Mouse (Mus musculus) midbrain, embryonic 12.5 days (tissue): ENCODE data around the gene Secisbp2. TPM values are rescaled to one million over a fixed set of nuclear protein-coding genes. Genes with fewer than 3 reads are reported as not detected.
"Not testable (repeated sequence)": the region's sequence is repeated elsewhere in the genome, so short reads cannot be mapped to it uniquely, and the experiment has no call there.

ENCODE experiments used
- ATAC-seq: fragments of 200-750 bp; cut with Nextera tagmentation; 2 replicates; pipeline ENCODE4 v1.8.0; 2017; ENCODE audit warnings: low read depth, moderate TSS enrichment, moderate library complexity; ENCODE audit not compliant: low FRiP score
- H3K27ac ChIP-seq: fragments of 300-500 bp; sonication (generic); replicated peaks from 2 replicates; pipeline ENCODE4 v1.5.1; 2016; ENCODE audit warnings: mild to moderate bottlenecking
- H3K27me3 ChIP-seq: fragments of 300-500 bp; sonication (generic); 2 replicates; pipeline ENCODE4 v1.6.1; 2016; ENCODE audit warnings: mild to moderate bottlenecking
- H3K36me3 ChIP-seq: fragments of 300-500 bp; sonication (generic); 2 replicates; pipeline ENCODE4 v1.6.1; 2016
- H3K4me1 ChIP-seq: fragments of 300-500 bp; sonication (generic); 2 replicates; pipeline ENCODE4 v1.6.1; 2016
- H3K4me2 ChIP-seq: fragments of 300-500 bp; sonication (generic); replicated peaks from 2 replicates; pipeline ENCODE4 v1.6.1; 2016; ENCODE audit warnings: mild to moderate bottlenecking, moderate library complexity
- H3K4me3 ChIP-seq: fragments of 300-500 bp; sonication (generic); 2 replicates; pipeline ENCODE4 v1.5.1; 2016; ENCODE audit warnings: mild to moderate bottlenecking
- H3K9ac ChIP-seq: fragments of 300-500 bp; sonication (generic); replicated peaks from 2 replicates; pipeline ENCODE4 v1.6.1; 2016; ENCODE audit warnings: mild to moderate bottlenecking, moderate library complexity
- H3K9me3 ChIP-seq: fragments of 300-500 bp; sonication (generic); 2 replicates; pipeline ENCODE4 v1.6.1; 2016; ENCODE audit warnings: mild to moderate bottlenecking
- WGBS: fragments of 180-500 bp; shearing (Covaris S2); methylation state at CpG from one replicate; pipeline ENCODE4 v1.1.7; 2016; 5-methylcytosine and 5-hydroxymethylcytosine counted together
- polyA plus RNA-seq: library from polyadenylated mRNA; unstranded; fragments of >200 nt; fragmentation: Nextera tagmentation; extraction: Ambion mirVana; gene quantifications from 2 replicates; pipeline ENCODE4 v1.2.1, GENCODE M21; 2016

Gene Secisbp2
- polyA plus RNA-seq, 1 experiment from 2014 or later: 39.3 TPM

DNA sequence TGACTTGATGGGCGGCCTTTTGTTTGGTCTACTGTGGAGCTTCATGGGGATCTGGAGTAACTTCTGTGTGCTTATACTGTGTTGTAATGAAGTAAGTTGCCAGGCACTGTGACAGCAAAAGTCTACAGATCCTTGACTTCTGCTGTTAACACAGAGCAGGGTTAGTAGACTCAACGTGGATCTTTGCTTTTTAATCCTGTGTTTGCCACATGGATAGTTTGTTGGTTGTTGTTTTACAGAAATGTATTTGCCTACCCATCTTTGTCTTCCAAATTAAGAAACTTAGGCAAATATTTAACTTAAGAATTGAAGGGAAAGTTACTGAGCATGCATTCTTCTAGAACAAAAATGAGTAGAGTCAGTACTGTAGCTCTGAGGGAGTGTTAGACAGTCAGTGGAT lies 12.1 kb downstream of the Secisbp2 start:
- no peak for ATAC-seq
- H3K36me3 ChIP-seq: peaks cover 92% of the 10 kb centered on the region
- no peak overlapping the region for H3K4me3 ChIP-seq
- no peak overlapping the region for H3K4me2 ChIP-seq
- H3K4me1 ChIP-seq: no peaks in the 10 kb centered on the region
- H3K9ac ChIP-seq: no peak overlapping the region
- no peaks in the 10 kb centered on the region for H3K27me3 ChIP-seq
- no peaks in the 10 kb centered on the region for H3K9me3 ChIP-seq
- WGBS: 93% methylated on average over 2 of the region's 2 CpGs
- H3K27ac ChIP-seq: no peak overlapping the region

DNA sequence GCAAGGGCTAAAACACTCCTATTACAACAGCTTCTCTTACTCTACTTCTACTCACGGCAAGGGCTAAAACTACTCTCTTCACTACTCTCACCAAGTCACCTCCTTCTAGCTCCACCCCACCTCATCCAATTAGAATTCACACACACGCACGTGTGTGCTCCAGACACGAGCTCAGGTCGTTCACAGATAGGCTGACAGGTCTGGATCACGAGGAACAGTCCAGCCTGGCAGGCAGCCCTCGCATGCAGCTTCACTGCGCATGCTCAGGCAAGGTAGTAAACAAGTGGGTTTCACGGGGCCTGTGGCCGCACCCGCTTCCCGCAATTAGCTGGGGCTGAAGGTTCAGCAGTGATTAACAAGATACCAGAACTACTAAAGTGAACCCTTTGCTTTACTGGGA lies 16.7 kb downstream of the Secisbp2 start:
- not testable (repeated sequence) for H3K27ac ChIP-seq, H3K4me3 ChIP-seq, ATAC-seq, H3K9me3 ChIP-seq, H3K27me3 ChIP-seq, H3K9ac ChIP-seq, H3K4me1 ChIP-seq, H3K4me2 ChIP-seq
- WGBS: 92% methylated on average over 12 of the region's 12 CpGs
- H3K36me3 ChIP-seq: peaks cover 84% of the 10 kb centered on the region

DNA sequence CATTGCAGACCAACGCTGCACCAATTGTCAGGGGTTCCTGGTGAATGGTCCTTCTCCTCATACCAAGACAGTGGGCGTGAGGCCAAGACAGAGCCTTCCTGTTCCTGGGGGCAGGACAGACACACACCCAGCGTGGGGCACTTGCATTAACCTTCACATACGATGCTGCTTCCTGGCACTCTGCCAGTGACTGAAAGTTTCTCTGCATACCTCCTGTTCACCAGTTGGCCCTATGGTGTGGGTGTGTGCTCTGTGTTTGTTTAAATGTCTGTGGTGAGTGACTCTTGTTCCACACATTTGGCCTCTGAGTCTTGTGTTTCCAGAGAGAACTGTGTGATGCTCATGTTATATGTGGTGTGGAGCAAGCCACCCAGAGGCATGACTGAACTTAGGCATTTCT lies 25.1 kb downstream of the Secisbp2 start:
- H3K4me1 ChIP-seq: no peaks in the 10 kb centered on the region
- H3K27me3 ChIP-seq: no peaks in the 10 kb centered on the region
- WGBS: 89% methylated on average over 4 of the region's 4 CpGs
- H3K36me3 ChIP-seq: peaks cover 91% of the 10 kb centered on the region
- ATAC-seq: no peak
- no peak overlapping the region for H3K4me3 ChIP-seq
- H3K9ac ChIP-seq: no peak overlapping the region
- no peak overlapping the region for H3K4me2 ChIP-seq
- no peaks in the 10 kb centered on the region for H3K9me3 ChIP-seq
- no peak overlapping the region for H3K27ac ChIP-seq

DNA sequence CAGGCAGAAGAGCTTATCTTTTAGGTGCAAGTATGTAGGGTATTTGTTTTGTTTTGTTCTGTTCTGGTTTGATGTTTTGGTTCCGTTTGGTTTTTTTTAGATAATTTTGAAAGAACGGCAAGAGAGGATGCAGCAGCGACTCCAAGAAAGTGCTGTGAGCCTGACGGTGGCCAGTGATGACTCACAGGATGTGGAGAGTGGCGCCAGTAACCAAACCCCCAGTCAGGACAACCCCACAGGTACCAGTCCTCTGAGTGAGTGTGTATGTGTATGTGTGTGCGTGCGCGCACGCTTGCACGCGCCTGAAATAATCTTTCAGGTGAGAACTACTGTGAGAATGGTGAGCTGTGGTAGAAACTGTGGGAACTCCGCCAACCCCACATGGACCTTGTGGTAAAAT lies 25.5 kb downstream of the Secisbp2 start:
- no peak overlapping the region for H3K27ac ChIP-seq
- no peak for ATAC-seq
- WGBS: 95% methylated on average over 12 of the region's 12 CpGs
- no peaks in the 10 kb centered on the region for H3K9me3 ChIP-seq
- H3K4me1 ChIP-seq: no peaks in the 10 kb centered on the region
- H3K9ac ChIP-seq: no peak overlapping the region
- no peaks in the 10 kb centered on the region for H3K27me3 ChIP-seq
- peaks cover 92% of the 10 kb centered on the region for H3K36me3 ChIP-seq
- H3K4me3 ChIP-seq: no peak overlapping the region
- H3K4me2 ChIP-seq: no peak overlapping the region

DNA sequence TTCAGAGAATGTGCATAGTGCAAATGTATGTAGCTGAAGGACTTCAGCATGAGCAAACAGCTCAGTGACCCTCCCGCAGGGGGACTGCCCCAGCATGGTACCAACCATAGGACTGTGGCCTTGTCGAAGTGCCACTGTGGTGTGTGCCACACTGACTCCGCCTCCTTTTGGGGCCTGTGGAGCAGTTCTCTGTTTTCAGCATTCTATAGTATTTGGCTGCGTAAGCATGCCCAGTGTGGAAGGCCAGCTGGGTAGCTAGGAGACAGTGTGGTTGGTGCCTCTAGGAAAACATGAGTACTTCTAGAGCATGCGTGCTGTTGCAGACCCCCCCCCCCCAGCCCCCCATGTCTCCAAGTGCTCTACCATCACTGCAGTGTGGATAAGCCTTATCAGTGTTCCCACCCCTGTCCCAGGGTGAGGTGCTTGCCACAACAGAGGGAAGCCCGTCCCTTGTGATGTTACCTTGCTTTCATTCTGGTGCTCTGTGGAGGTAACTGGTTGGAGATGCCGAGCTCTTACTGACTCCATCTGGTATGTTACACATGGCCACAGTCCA lies 26.2 kb downstream of the Secisbp2 start:
- WGBS: 90% methylated on average over 7 of the region's 7 CpGs
- Histone ChIP-seq H3K4me1 (no peaks in the 10 kb centered on the region), H3K4me3 (no peak overlapping the region), H3K27me3 (no peaks in the 10 kb centered on the region), H3K4me2 (no peak overlapping the region), H3K9me3 (no peaks in the 10 kb centered on the region), H3K36me3 (peaks cover 98% of the 10 kb centered on the region), H3K9ac (no peak overlapping the region), H3K27ac (no peak overlapping the region)
- no peak for ATAC-seq

DNA sequence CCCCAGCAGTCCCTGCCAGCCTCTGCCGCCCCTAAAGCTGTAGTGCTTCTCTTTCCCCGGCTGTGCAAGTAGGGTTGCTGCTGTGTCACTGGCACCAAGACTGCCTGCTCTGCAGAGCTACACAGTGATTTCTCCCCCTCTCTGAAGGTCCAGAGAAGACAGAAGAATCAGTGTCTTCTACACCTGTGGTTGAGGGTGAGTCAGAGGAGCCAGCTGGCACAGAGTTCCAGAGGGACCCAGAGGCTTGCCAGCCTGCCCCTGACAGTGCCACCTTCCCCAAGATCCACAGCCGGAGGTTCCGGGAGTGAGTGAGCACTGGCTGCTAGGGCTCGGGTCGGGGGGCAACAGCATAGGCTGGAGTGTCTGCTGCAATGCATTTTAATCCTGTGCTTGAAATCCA lies 27.2 kb downstream of the Secisbp2 start:
- H3K27ac ChIP-seq: no peak overlapping the region
- H3K9me3 ChIP-seq: no peaks in the 10 kb centered on the region
- no peaks in the 10 kb centered on the region for H3K4me1 ChIP-seq
- peaks cover 99% of the 10 kb centered on the region for H3K36me3 ChIP-seq
- no peak overlapping the region for H3K4me3 ChIP-seq
- ATAC-seq: no peak
- WGBS: 92% methylated on average over 6 of the region's 6 CpGs
- H3K4me2 ChIP-seq: no peak overlapping the region
- no peaks in the 10 kb centered on the region for H3K27me3 ChIP-seq
- no peak overlapping the region for H3K9ac ChIP-seq

DNA sequence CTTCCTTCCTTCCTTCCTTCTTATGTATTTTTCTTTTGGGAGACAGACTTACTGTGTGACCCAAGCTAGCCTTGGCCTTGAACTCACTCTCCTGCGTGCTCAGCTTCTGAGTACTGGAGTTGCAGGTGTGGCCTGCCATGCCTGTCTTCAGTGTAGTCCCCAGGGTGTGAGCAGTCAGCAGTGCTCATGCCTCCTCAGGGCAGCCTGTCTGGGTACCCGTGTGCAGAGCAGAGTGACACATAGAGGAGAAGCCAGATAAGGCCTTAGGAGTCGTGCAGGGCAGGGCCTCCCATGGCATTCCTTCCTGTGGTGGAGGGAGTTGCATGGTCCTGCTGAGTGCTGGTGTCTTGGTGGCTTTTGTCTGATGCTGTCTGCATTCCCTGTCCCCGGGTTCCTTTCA lies 27.8 kb downstream of the Secisbp2 start:
- H3K9ac ChIP-seq: no peak overlapping the region
- no peak overlapping the region for H3K27ac ChIP-seq
- H3K4me2 ChIP-seq: no peak overlapping the region
- H3K9me3 ChIP-seq: no peaks in the 10 kb centered on the region
- no peaks in the 10 kb centered on the region for H3K27me3 ChIP-seq
- no peaks in the 10 kb centered on the region for H3K4me1 ChIP-seq
- H3K36me3 ChIP-seq: peaks cover 98% of the 10 kb centered on the region
- WGBS: 88% methylated on average over 4 of the region's 4 CpGs
- ATAC-seq: no peak
- no peak overlapping the region for H3K4me3 ChIP-seq

DNA sequence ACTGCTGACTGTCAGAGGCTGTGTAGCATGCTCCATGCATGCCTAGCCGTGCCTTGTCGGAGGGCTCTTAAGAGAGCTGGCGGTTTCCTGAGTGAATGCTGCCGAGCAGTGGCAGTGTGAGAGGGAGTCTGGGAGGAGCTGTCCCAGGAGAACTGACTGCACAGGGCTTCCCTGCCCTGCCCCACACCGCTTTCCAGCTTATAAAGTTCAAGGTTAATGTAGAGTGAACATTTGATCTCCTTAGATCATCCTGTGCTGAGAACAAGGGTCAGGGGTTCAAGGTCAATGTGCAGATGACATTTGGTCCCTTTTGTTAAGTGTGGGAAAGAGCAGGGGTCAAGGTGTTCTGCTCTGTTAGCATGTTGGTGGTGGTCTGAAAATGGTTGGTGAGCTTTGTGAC lies 29.6 kb downstream of the Secisbp2 start:
- WGBS: 85% methylated on average over 5 of the region's 5 CpGs
- peaks cover 98% of the 10 kb centered on the region for H3K36me3 ChIP-seq
- no peaks in the 10 kb centered on the region for H3K9me3 ChIP-seq
- no peak for ATAC-seq
- no peak overlapping the region for H3K27ac ChIP-seq
- no peak overlapping the region for H3K9ac ChIP-seq
- H3K27me3 ChIP-seq: no peaks in the 10 kb centered on the region
- H3K4me1 ChIP-seq: no peaks in the 10 kb centered on the region
- H3K4me2 ChIP-seq: no peak overlapping the region
- no peak overlapping the region for H3K4me3 ChIP-seq

DNA sequence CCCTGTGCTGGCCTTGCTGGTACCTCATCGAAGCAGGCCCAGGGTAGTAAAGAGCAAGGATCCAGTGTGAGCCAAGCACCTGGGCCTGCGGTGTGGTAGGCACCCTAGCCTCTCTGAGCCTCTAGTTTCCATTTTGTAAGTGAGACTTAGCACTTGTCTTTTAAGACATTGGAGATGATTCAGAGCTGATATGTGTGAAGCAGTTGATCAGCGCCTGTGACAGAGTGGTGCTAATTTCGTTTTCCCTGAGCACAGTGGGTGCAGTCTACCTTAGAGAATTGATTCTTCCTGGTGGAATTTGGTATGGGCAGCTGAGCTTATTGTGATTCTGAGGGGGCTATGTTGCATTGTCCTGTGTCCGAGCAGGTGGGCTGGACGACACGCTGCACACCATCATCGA lies 30.1 kb downstream of the Secisbp2 start:
- Histone ChIP-seq H3K36me3 (peaks cover 98% of the 10 kb centered on the region), H3K27ac (no peak overlapping the region), H3K4me3 (no peak overlapping the region), H3K9ac (no peak overlapping the region), H3K9me3 (no peaks in the 10 kb centered on the region), H3K4me1 (no peaks in the 10 kb centered on the region), H3K27me3 (no peaks in the 10 kb centered on the region), H3K4me2 (no peak overlapping the region)
- 94% methylated on average over 8 of the region's 8 CpGs for WGBS
- ATAC-seq: no peak

DNA sequence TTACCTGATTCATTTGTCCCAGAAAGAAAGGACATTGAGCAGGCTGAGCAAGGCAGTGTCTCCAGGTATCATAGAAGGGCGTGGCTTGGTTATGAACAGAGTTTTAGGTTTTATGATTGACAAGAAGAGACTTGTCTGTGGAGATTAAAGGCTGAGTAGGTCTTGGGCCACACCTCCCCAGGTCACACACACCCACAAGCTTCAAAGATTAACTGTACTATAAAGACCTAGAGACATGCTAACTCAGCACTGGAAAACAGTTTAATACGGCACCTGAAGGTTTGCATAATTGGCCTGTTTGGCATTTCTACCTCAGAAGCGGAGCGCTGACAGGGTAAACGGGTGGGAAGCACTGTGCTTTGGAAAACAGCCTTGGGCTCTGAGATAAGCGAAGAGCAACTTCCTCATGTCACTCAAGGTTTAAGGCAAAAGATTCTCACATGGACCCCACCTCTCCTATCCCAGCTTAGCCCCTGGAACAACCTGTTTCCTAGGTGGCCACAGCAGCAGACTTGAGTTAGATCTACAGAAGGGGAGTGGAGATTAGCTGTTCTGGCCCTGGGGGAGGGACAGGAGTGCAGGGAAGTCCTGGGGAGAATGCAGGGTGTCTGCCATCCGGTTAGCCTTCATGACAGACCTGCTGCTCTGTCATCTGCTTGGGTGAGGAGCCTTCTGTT lies 33.9 kb downstream of the Secisbp2 start:
- no peak overlapping the region for H3K4me2 ChIP-seq
- WGBS: 89% methylated on average over 7 of the region's 7 CpGs
- no peaks in the 10 kb centered on the region for H3K27me3 ChIP-seq
- H3K9ac ChIP-seq: no peak overlapping the region
- H3K4me1 ChIP-seq: no peaks in the 10 kb centered on the region
- H3K27ac ChIP-seq: no peak overlapping the region
- ATAC-seq: no peak
- H3K36me3 ChIP-seq: peaks cover 87% of the 10 kb centered on the region
- no peaks in the 10 kb centered on the region for H3K9me3 ChIP-seq
- no peak overlapping the region for H3K4me3 ChIP-seq

DNA sequence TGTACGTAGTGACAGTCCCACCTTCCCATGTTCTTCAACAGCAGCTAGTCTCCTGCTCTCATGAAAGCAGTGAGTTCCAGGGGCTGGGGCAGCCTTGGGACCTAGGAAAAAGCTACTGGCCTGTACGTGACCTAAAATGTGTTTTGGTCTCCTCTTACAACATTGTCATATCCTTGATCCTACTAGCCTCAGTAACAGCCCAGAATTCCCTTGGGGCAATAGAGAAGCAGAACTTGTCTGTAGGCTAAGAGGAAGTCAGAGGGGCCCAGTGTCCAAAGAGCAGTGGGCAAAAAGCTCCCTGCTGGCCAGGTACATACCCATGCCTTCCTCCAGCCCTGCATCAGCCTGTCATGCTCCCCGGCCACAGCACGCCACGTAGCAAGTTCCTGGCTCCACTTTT lies 35.5 kb downstream of the Secisbp2 start:
- 93% methylated on average over 5 of the region's 5 CpGs for WGBS
- Histone ChIP-seq H3K27me3 (no peaks in the 10 kb centered on the region), H3K9me3 (no peaks in the 10 kb centered on the region), H3K9ac (no peak overlapping the region), H3K4me2 (no peak overlapping the region), H3K4me3 (no peak overlapping the region), H3K36me3 (peaks cover 75% of the 10 kb centered on the region), H3K4me1 (no peaks in the 10 kb centered on the region), H3K27ac (no peak overlapping the region)
- ATAC-seq: no peak

DNA sequence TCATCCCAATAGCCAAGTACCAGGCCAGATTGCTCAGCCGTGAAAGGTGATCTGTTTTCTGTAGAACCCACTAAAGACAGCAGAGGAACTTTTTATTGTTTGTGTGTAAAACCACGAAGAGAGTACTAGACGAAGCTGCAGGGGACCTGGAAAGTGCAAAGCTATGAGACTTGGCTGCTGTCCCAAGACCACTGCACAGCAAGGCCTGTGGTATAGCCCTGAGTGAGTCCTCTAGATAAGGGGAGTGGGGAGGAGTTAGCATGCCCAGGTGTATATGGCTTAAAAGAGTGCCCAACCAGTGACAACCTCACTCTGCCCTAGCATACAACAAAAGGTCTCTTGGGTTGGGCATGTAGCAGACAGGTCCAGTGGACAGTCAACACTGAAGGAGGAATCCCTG lies 37.2 kb downstream of the Secisbp2 start:
- H3K9ac ChIP-seq: no peak overlapping the region
- H3K4me1 ChIP-seq: no peaks in the 10 kb centered on the region
- H3K36me3 ChIP-seq: peaks cover 58% of the 10 kb centered on the region
- 51% methylated on average over 3 of the region's 3 CpGs for WGBS
- H3K9me3 ChIP-seq: no peaks in the 10 kb centered on the region
- H3K27ac ChIP-seq: no peak overlapping the region
- H3K4me3 ChIP-seq: no peak overlapping the region
- no peak for ATAC-seq
- no peaks in the 10 kb centered on the region for H3K27me3 ChIP-seq
- no peak overlapping the region for H3K4me2 ChIP-seq

DNA sequence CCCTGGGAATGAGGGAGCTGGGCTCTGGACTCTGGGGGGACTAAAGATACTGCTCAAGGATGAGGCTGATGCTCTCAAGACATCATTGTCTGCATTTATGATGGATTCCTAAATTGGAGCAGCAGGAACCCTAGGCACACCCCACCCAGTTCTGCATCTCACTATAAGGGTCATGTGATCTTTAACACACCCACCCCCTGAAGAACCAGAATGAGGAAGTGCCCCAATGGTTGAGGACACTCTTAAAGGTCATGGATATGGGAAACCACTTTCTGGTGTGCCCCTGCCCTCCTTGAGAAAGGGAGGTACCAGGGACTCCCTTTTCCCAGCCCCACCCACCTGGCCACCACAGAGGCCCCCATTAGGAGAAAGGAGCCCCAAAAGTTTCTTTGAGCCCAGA lies 45.0 kb downstream of the Secisbp2 start:
- H3K9me3 ChIP-seq: no peaks in the 10 kb centered on the region

More for the DNA sequence above, 45.0 kb downstream of the Secisbp2 start:
- Histone ChIP-seq H3K4me2 (no peak overlapping the region), H3K27me3 (no peaks in the 10 kb centered on the region), H3K9ac (no peak overlapping the region), H3K4me3 (no peak overlapping the region), H3K36me3 (peaks cover 6% of the 10 kb centered on the region; the same call in 1 of the 2 replicates), H3K4me1 (no peaks in the 10 kb centered on the region), H3K27ac (no peak overlapping the region)
- ATAC-seq: no peak
